Mouse (Mus musculus) 3T3-L1 (cell line): ENCODE measurements around the gene Spata31d1b.
A peak's percentile ranks its signal among the peaks of the same experiment; 100 is the strongest.

Experiments
- DNase-seq: peaks from one replicate; pipeline ENCODE4 v3.0.0-alpha.2; 2015; ENCODE audit warnings: low read depth, low spot score

Spata31d1b gene

DNA sequence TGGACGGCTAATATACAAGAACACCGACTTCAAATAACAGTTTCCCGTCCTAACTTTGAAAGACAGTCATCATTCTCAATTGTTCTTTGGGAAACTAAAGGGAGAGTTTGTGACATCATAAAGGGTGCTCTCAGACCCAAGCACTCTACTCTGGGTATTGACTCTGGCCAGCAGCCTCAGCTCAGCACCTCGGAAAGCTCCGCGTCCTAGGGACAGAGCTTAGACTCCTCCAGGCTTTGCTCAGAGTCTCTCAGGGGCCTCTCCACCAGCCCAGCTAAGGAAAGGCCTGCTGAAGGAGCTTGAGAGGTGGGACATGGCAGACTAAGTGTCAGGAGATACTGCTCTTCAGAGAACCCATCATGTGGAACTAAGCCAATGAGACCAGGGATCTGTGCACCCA lies 34.1 kb downstream of the Spata31d1b start:
- DNase-seq, result peak; percentile 35

DNA sequence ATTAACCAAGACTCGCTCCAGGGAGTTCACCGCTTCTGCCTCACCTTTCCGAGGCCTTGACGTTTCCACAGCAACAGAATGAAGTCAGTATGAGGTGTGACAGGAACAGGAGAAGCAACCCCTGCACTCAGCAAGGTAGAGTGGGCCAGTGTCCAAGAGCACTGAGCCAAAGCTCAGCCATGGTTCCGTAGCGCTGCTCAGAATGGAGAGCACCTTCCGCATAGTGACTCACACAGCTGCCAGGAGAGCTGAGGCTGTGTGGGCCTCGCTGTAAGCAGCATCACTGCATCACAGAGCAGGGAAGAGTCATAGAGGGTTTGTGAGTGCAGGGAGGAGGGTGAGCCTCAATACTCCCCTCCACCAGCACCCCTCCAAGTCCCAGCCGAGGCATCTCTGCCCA lies 34.6 kb downstream of the Spata31d1b start, which contains the start of gene 1700014D04Rik:
TSS of gene 1700014D04Rik (minus strand) at position 42 of the 400 bp plus-strand sequence.
- DNase-seq, result no peak

DNA sequence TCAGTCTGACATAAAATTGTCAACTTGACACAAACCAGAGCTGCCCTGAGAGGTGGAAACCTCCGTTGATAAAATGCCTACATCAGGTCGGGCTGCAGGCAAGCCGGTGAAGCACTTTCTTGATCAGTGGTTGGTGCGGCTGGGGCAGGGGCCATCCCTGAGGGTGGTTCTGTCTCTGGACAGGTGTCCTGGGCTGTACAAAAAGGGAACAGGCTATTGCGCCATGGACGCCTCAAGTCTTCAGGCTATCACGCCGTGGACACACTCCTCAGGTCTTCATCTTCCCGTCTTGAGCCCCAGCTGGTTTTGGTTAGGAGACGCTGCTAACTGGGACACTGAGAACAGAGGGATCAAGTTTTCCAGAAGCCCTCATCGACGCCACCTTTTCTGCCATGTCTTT lies 38.2 kb downstream of the Spata31d1b start:
- DNase-seq, result no peak

DNA sequence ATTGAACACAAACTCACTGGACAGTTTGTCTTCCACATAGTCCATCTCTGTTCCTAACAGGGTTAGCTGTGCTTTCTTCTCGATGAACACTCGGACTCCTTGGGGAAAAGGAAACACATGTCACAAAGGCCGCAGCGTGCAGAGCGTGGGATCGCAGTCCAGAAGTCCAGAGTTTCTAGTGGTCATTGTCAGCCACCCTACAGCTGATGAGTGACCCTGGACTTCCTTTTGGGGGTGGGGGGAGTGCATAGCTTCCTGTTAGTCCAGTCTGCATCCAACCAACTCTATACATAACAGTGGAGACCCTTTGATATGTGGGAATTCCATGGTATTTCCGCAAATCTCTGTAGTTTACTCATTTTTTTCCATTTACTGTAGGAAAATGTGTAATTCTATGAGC lies 44.8 kb downstream of the Spata31d1b start:
- no peak for DNase-seq

DNA sequence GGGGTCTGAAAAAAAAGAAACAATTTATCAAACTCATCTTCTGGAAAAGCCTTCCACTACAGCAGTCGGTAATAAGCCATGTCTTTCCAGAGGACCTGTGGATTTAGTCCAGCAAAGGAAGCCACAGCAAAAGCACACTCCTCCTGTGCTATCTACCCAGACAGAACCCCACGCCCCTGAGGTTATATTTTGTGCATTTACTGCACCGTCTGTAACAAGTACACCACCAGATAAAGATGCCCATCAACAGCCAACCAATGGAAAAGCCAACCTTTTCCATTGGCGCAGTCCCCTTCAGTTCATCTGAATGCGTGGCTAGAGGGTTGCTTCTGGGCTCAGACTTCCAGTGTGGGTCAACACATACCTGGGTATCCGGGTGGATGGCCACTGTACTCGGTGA lies 50.7 kb downstream of the Spata31d1b start:
- DNase-seq, result no peak

DNA sequence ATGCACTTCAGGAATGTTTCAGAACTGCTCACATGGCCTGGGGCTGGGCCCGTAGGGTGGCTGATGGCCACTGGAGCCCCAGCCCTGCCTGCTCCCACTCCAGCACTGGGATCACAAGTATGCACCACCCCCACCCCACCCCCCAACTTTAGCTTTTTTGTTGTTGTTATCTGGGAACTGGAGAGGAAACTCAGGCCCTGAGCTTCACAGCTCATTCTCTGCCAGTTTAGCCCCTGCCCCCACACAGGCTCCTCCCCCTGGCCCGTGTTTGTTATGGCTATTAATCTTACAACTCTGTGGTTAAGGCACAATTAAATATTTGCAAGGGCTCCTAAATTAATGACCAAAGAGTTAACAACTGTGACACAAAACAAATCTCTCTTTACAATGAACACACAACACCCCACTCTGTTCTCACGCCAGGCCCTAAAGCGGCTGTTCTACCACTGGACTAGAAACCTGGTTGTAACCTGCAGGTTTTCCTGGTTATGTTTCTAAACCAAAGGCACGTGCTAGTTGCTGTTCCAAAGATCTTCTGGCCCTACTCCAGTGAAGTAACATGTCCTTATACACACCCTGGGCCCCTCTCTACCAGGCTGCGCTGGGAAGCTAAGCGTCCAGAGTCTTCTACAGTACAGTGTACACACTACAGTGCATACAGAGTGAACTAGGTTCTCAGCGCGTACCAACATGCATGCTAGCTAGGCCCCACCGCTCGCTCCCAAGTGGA lies 54.9 kb downstream of the Spata31d1b start:
- no peak for DNase-seq

DNA sequence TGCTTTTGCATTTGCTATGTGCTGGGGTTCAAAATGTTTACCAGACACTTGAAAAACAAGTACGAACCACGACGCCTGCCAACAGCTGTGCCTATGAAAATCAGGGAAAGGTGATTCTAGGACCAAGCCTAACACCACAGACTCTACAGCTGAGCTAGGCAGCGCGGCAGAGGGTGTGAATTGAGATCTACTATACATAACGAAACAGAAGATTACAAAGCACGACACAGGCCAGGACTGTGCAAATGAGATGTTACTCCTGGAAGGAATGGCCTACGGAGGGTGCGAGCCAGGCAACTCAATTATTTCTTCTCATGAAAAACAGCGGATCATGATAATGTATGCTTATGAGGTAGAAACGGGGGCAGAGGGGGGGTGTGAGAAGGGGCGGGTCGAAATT lies 56.4 kb downstream of the Spata31d1b start:
- DNase-seq, result peak; percentile 9
